Mouse (Mus musculus) ovary, postnatal 14 days (tissue): ENCODE data around the gene Mt3.

Experiments
- DNase-seq: peaks from one replicate; pipeline ENCODE4 v3.0.0; 2022; ENCODE audit warnings: low spot score

Gene Mt3

DNA sequence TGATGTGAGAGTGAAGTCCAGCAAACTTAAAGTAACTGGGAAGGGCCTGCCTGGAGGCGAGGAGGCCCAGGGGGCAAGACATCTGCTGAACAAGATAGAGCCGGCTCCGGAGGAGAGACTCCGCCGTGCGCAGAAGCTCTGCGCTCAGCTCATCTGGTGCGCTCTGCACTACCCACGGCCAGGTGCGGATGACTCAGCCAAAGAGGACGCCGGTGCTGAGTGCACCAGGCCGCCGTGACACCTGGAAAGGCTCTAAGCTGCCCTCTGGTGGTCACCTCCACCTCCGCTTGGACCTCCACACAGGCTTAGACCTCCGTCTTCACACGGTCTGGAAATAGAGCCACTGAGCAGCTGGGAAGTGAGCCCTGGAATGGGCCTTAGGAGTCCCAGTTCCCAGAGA lies 34.1 kb downstream of the Mt3 start:
- DNase-seq, result peak; percentile 62

DNA sequence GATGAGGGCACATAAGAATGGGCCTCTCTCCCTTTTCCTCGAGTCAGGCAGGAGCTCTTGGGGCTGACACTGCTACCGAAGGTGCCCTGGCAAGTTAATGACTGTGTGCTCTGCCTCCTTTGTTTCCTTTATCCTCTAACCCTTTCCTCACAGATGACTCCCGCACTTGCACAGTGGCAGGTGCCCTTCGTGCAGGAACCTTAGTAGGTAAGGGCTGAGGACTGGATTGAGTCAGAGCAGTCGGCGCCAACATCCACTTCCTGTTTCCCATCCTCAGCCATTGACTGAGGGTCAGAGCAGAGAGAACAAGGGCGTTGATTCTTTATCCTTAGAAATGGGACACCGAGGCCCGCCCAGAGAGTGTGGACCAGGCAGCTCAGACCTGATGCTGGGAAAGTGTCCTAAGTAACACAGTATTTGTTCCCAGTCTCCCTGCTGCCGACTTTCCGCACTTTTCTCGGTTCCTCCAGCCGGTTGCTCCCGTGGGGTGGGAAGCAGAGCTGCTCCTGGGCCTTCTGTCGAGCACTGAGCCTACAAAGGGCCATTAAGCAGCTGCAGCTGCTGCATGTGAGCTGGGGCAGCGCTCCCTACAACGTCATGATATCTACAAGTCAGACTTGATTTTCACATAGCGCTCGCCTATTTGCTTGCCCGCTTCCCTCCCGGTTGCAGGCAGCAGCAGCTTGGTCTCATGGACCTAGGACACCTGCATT lies 35.0 kb downstream of the Mt3 start:
- no peak for DNase-seq

DNA sequence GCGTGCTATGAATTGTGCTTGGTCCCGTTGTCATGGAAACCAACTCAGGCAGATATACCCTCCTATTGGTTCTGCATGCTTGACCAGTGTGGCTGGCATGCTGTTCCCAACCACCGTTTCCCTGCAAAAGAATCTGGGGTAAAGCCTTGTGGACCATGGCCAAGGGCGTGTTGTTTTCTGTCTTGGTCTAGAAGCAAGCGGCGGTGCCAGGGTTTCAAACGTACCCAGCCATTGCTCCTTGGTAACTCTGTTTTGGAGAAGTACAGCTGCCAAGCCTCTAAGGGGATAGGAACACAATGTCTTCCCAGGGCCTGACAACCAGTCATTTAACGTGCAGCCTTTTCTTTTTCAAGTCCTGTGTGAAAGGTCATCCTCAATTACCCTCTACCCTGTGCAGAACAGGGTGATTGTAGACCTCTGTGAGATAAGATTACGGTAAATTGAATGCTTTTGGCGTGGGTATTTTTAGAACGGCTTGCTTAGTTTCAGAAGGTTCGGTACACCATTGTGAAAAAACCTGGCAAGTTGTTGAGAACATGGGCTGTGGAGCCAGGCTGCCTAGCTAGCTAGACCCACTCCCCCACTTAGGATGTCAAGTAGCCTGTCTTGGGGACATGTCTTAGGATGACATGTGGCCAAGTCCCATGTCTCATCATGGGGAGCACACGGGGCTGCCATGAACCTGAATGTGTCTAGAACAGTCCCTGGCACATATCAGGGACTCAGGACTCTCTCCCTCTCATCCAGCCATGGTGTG lies 37.0 kb downstream of the Mt3 start:
- DNase-seq, result peak; percentile 51

GRCm38 (mm10) chr8:94191101-94191691 lies 38.8 kb downstream of the Mt3 start:
- no peak for DNase-seq

GRCm38 (mm10) chr8:94192926-94193325 lies 40.5 kb downstream of the Mt3 start:
- DNase-seq, result no peak

GRCm38 (mm10) chr8:94194591-94195223 lies 42.3 kb downstream of the Mt3 start:
- no peak for DNase-seq

DNA sequence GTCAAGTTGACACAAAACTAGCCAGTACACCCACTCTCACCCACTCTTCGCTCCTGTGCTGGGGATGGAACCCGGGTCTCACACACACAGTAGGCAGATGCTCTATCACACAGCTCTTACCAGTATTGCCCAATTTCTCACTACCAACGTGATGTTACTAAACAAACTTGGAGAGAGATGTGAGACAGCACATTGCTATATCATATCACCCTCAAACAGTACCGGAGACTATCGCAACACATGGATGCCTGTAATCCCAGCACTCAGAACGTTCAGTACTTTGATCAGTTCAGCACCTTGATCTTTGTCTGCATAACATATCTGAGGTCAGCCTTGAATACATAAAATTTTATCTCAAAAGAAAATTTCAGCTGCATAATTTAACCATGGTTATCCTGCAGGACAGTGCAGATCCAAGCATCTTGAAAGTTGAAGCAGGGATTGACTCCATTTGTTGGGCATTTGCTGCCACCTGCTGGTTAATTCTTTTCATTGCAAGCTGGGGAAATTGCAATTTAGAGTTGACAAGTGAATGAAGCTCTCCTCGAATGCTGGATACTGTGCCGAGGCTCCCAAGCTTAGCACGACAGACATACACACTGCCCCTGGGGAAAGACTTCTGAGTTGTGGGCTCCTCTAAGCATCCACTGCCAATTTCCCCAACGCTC lies 46.9 kb downstream of the Mt3 start:
- DNase-seq, result peak; percentile 71
